Mouse (Mus musculus): ENCODE measurements around the gene Cd4. TPM values are rescaled to one million over a fixed set of nuclear protein-coding genes. Genes with fewer than 3 reads are reported as not detected.

The Cd4 gene
- polyA plus RNA-seq, 1 experiment from 2014 or later = not detected

- H3K4me1 ChIP-seq (replicated peaks) = peaks cover 10% of the 10 kb centered on the region
- H3K36me3 ChIP-seq = no peaks in the 10 kb centered on the region
- H3K4me2 ChIP-seq = peak overlapping the region; percentile 73
- H3K9ac ChIP-seq = no peak overlapping the region
- H3K27ac ChIP-seq = no peak overlapping the region
- peak overlapping the region; percentile 60; the same call in 1 of the 2 replicates for H3K4me3 ChIP-seq (replicated peaks)
- peaks cover 91% of the 10 kb centered on the region for H3K27me3 ChIP-seq
- ATAC-seq (ENCODE audit: low read depth) (no peak), DNase-seq (no peak)
- WGBS (ENCODE audit: insufficient replicate concordance) = 24% methylated on average over 26 of the region's 26 CpGs
- no peaks in the 10 kb centered on the region for H3K9me3 ChIP-seq (replicated peaks)
Observed at GRCm38 (mm10) chr6:124857840-124858530, 30.0 kb downstream of the Cd4 start.

DNA sequence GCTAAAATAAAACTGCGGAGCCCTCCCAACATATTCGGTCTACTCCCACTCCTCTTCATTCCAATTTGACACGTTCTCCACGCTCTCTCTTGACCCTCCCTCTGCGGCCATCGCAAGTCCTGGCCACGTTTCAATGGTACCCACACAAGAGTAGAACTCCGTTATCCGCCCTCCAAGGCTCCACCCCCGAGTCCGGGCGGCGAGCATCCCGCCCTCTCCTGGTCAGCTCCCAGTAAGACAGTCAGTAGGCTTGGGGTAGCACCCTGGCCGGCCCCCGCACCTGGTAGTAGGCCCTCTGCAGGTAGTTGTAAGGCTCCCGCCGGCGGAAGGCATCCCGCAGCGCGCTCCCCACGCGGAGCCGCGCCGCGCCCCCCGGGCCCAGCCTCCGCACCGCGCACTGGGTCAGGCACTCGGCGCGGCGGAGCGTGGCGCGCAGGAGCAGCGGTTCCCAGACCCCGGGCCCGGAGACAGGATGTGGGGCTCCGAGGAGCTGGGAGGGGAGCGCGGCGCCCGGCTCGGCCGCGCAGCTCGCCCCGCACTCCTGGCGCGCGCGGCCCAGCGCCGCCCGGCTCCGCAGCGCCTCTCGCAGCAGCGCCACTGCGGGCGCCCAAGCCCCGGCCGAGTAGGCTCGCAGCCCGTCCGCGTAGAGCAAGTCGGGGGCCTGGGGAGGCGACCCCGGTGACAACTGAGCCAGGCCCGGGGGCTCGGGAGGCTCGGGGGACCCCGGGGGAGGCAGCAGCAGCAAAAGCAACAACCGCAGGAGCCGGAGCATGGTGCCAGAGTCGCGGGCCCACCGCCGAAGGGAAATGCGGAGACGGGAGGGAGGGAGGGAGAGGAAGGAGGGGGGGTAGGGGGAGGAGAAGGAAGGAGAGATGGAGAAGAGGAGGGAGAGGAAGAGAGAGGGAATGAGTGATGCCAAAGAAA, 30.8 kb downstream of the Cd4 start, which contains the start of gene P3h3:
Gene P3h3 (minus strand): TSS at position 837 of the 924 bp plus-strand sequence.
- Histone ChIP-seq H3K9ac (peak within 1 kb of the TSS; percentile 62), H3K9me3 (replicated peaks) (no peaks in the 10 kb centered on the region), H3K27me3 (peaks cover 86% of the 10 kb centered on the region), H3K27ac (no peak within 1 kb of the TSS; the same call in 1 of the 2 replicates), H3K4me2 (peak within 1 kb of the TSS; percentile 73), H3K4me3 (replicated peaks) (peak within 1 kb of the TSS; percentile 60), H3K36me3 (no peaks in the 10 kb centered on the region), H3K4me1 (replicated peaks) (peaks cover 8% of the 10 kb centered on the region)
- WGBS (ENCODE audit: insufficient replicate concordance) = 1% methylated on average over 85 of the region's 86 CpGs
- peak; percentile 45 for DNase-seq
- ATAC-seq (ENCODE audit: low read depth) = peak; percentile 53; the same call in 1 of the 2 replicates

DNA sequence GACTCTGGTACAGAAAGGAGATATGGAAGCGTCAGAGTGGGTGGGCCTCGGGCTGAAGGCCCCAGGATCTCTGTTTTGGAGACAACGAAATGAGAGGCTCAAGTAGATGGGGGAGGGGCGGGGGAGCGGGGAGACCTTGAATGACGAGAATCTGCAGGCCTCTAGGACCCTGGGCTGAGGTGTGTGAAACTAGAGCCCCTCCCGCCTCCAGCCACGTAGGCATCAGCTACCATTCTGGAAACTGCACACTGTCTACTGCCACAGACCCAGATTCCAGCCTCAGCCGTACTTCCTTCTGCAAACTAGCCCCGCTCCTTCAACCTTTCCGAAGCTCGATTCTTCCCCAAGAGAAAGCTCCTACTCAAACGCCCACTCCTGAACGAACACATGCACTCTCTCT, 31.7 kb downstream of the Cd4 start:
- Histone ChIP-seq H3K27me3 (peaks cover 78% of the 10 kb centered on the region), H3K9ac (no peak overlapping the region)
- no peak for DNase-seq

DNA sequence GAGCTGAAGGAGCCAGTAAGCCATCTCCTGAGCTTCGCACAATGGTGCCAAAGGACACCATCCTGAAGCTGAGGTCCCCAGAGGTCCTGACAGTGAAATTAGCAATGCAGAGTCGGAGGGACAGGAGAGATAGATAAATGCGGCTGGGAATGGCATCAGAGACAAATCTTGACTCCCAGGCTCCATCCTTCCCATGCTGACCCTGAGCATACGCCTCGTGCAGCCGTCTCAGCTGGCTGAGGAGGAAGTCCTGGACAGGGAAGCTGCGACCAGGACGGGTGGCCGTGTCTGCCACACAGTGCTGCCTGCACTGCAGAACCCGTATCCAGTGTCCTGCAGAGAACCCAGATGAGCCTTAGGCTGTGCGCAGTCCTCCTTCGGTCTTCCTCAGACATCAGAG, 33.4 kb downstream of the Cd4 start:
- DNase-seq (no peak), ATAC-seq (ENCODE audit: low read depth) (no peak)
- Histone ChIP-seq H3K36me3 (no peaks in the 10 kb centered on the region), H3K9ac (no peak overlapping the region), H3K4me3 (replicated peaks) (no peak overlapping the region), H3K4me1 (replicated peaks) (peaks cover 8% of the 10 kb centered on the region), H3K9me3 (replicated peaks) (no peaks in the 10 kb centered on the region), H3K4me2 (no peak overlapping the region), H3K27me3 (peaks cover 61% of the 10 kb centered on the region), H3K27ac (no peak overlapping the region)
- WGBS (ENCODE audit: insufficient replicate concordance) = 43% methylated on average over 12 of the region's 12 CpGs

More for the DNA sequence above, 31.7 kb downstream of the Cd4 start:
- H3K36me3 ChIP-seq = no peaks in the 10 kb centered on the region
- peaks cover 8% of the 10 kb centered on the region for H3K4me1 ChIP-seq (replicated peaks)
- no peak for ATAC-seq (ENCODE audit: low read depth)
- peak overlapping the region; percentile 60 for H3K4me3 ChIP-seq (replicated peaks)
- H3K4me2 ChIP-seq = peak overlapping the region; percentile 73
- 18% methylated on average over 14 of the region's 14 CpGs for WGBS (ENCODE audit: insufficient replicate concordance)
- no peak overlapping the region for H3K27ac ChIP-seq
- no peaks in the 10 kb centered on the region for H3K9me3 ChIP-seq (replicated peaks)

- no peak overlapping the region for H3K27ac ChIP-seq
- H3K4me2 ChIP-seq = no peak overlapping the region
- no peak overlapping the region for H3K9ac ChIP-seq
- peaks cover 32% of the 10 kb centered on the region for H3K27me3 ChIP-seq
- ATAC-seq (ENCODE audit: low read depth) (no peak), DNase-seq (no peak)
- no peaks in the 10 kb centered on the region for H3K36me3 ChIP-seq
- WGBS (ENCODE audit: insufficient replicate concordance) = 46% methylated on average over 8 of the region's 8 CpGs
- H3K9me3 ChIP-seq (replicated peaks) = no peaks in the 10 kb centered on the region
- H3K4me1 ChIP-seq (replicated peaks) = no peaks in the 10 kb centered on the region
- H3K4me3 ChIP-seq (replicated peaks) = no peak overlapping the region
Observed at GRCm38 (mm10) chr6:124850535-124850934, 37.5 kb downstream of the Cd4 start.

- Histone ChIP-seq H3K27ac (no peak overlapping the region), H3K9ac (no peak overlapping the region), H3K4me1 (replicated peaks) (no peaks in the 10 kb centered on the region), H3K9me3 (replicated peaks) (no peaks in the 10 kb centered on the region), H3K27me3 (peaks cover 12% of the 10 kb centered on the region; the same call in 1 of the 2 replicates), H3K4me2 (no peak overlapping the region), H3K36me3 (no peaks in the 10 kb centered on the region), H3K4me3 (replicated peaks) (no peak overlapping the region)
- DNase-seq (peak; percentile 72), ATAC-seq (ENCODE audit: low read depth) (peak; percentile 34; the same call in 1 of the 2 replicates)
- WGBS (ENCODE audit: insufficient replicate concordance) = 18% methylated on average over 9 of the region's 9 CpGs
Observed at GRCm38 (mm10) chr6:124847305-124847704, 40.7 kb downstream of the Cd4 start.

DNA sequence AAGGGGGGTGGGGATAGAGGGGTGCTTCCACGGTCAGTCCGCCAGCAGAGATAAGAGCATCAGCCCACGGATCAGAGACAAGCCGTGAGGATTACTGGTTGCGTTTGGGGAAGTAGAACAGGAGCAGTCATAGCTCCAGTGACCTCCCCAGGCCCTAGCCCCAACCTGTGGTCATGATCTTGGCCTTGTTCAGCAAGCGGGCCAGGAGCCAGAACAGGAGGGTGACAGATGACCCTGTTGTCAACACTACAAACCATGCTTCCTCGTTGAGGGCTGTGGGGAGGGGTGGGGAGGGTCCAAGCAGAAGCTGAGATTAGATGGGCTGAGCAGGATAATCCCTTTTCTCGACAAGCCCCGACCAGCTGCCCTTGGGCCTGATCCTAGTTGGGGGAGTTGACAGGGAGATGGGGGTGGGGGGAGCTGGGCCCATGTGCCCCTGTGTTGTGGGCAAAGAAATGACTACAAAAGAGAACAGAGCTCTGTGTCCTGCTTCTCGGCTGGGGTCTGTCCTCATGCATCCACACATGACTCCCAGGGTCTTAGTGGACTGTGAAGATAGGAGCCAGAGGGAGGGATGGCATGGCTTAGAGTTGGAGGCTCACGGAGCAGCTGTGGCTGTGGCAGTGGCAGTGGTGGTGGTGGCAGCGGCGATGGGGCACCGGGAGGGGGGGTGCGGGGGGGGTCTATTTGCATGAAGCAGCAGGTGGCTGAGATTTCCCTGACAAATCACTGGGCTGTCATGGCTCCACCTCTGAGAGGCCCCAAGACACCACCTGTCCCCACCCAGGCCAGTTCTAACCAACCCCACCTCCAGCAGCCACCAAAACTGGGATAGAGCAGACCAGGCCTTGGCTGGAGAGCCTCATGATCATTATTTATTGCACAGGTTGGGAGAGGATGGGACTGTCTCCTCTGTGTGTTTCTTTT, 47.5 kb downstream of the Cd4 start, which contains the start of gene Gnb3:
Gene Gnb3 (minus strand): TSS at position 35 of the 927 bp plus-strand sequence.
- no peak within 1 kb of the TSS for H3K9ac ChIP-seq
- peaks cover 12% of the 10 kb centered on the region for H3K4me1 ChIP-seq (replicated peaks)
- no peak for DNase-seq
- H3K36me3 ChIP-seq = peaks cover 3% of the 10 kb centered on the region
- no peak within 1 kb of the TSS for H3K27ac ChIP-seq
- no peaks in the 10 kb centered on the region for H3K9me3 ChIP-seq (replicated peaks)
- 26% methylated on average over 15 of the region's 15 CpGs for WGBS (ENCODE audit: insufficient replicate concordance)
- ATAC-seq (ENCODE audit: low read depth) = no peak
- peaks cover 11% of the 10 kb centered on the region for H3K27me3 ChIP-seq
- H3K4me2 ChIP-seq = no peak within 1 kb of the TSS
- no peak within 1 kb of the TSS for H3K4me3 ChIP-seq (replicated peaks)

GRCm38 (mm10) chr6:124839805-124840204, 48.2 kb downstream of the Cd4 start:
- DNase-seq = no peak
- Histone ChIP-seq H3K27ac (no peak overlapping the region), H3K4me3 (replicated peaks) (no peak overlapping the region), H3K36me3 (peaks cover 10% of the 10 kb centered on the region), H3K9ac (no peak overlapping the region), H3K9me3 (replicated peaks) (no peaks in the 10 kb centered on the region), H3K4me2 (no peak overlapping the region), H3K4me1 (replicated peaks) (peaks cover 16% of the 10 kb centered on the region), H3K27me3 (peaks cover 11% of the 10 kb centered on the region)
- ATAC-seq (ENCODE audit: low read depth) = no peak
- 8% methylated on average over 8 of the region's 8 CpGs for WGBS (ENCODE audit: insufficient replicate concordance)

DNA sequence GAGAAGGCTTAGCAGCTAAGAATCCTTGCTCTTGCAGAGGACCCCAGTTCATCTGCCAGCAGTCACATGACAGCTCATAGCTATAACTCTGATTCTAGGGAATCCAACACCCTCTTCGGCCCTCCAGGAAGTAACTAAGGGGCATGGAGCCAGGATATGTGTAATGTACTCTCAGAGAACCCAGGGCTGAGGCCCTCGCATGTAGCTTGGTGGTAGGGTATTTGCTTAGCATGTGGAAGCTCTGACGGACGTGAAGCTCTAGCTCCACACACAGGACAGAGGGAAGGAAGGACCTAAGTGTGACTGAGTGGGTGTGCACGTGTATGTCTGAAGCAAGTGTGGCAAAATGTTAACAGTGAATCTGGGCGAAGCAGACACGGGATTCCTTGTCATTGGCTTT, 51.6 kb downstream of the Cd4 start:
- H3K27ac ChIP-seq = no peak overlapping the region
- H3K9ac ChIP-seq = no peak overlapping the region
- H3K27me3 ChIP-seq = peaks cover 11% of the 10 kb centered on the region
- DNase-seq (no peak), ATAC-seq (ENCODE audit: low read depth) (no peak)
- H3K9me3 ChIP-seq (replicated peaks) = no peaks in the 10 kb centered on the region
- WGBS (ENCODE audit: insufficient replicate concordance) = 78% methylated on average over 7 of the region's 7 CpGs
- no peak overlapping the region for H3K4me2 ChIP-seq
- peaks cover 44% of the 10 kb centered on the region for H3K36me3 ChIP-seq
- H3K4me3 ChIP-seq (replicated peaks) = no peak overlapping the region
- H3K4me1 ChIP-seq (replicated peaks) = peaks cover 35% of the 10 kb centered on the region

- ATAC-seq (ENCODE audit: low read depth) = no peak
Observed at GRCm38 (mm10) chr6:124835531-124835930, 52.5 kb downstream of the Cd4 start.

More at GRCm38 (mm10) chr6:124835531-124835930, 52.5 kb downstream of the Cd4 start:
- 87% methylated on average over 10 of the region's 10 CpGs for WGBS (ENCODE audit: insufficient replicate concordance)
- no peak overlapping the region for H3K9ac ChIP-seq
- H3K4me1 ChIP-seq (replicated peaks) = peaks cover 42% of the 10 kb centered on the region
- no peaks in the 10 kb centered on the region for H3K9me3 ChIP-seq (replicated peaks)
- H3K4me3 ChIP-seq (replicated peaks) = no peak overlapping the region
- H3K27me3 ChIP-seq = peaks cover 11% of the 10 kb centered on the region
- H3K4me2 ChIP-seq = no peak overlapping the region
- peaks cover 47% of the 10 kb centered on the region for H3K36me3 ChIP-seq
- DNase-seq = no peak
- no peak overlapping the region for H3K27ac ChIP-seq
